Comparison of ENCODE assay signal across 38 mouse cellular contexts in genomic region chr7:131551471-131551870, GRCm38 (mm10). TPM values are rescaled to one million over a fixed set of nuclear protein-coding genes. Genes with fewer than 3 reads are reported as not detected.
DNase-seq lines count a peak whose midpoint lies in the region; ATAC-seq and TF ChIP-seq lines count a peak whose summit lies in the region.
"Had no signal": no experiment of that assay in that cellular context is flagged by ENCODE, and none has a peak within 500 bp of the region (broad histone marks: within the 10 kb centered on the region; RNA-seq: fewer than 3 reads in every experiment).

No protein-coding gene starts in this region.

- no peak overlapping the region for H3K4me2 ChIP-seq in neural tube, embryonic 15.5 days
- no peak overlapping the region for H3K4me2 ChIP-seq in liver, postnatal 0 days (ENCODE audit: low read depth, low read length)
- H3K4me2 ChIP-seq: embryonic facial prominence, embryonic 15.5 days; heart, embryonic 15.5 days; hindbrain, embryonic 13.5 days; liver, embryonic 12.5 days; midbrain, embryonic 12.5 days had no signal

- peaks cover 97% of the 10 kb centered on the region for H3K27me3 ChIP-seq in neural tube, embryonic 15.5 days (replicated peaks)
- peaks cover 100% of the 10 kb centered on the region for H3K27me3 ChIP-seq in liver, postnatal 0 days (ENCODE audit: insufficient read depth, low read length)

- no peak overlapping the region for H3K9ac ChIP-seq in neural tube, embryonic 15.5 days (replicated peaks)
- H3K9ac ChIP-seq in liver, postnatal 0 days (replicated peaks), result no peak overlapping the region
- H3K9ac ChIP-seq: embryonic facial prominence, embryonic 15.5 days; heart, embryonic 15.5 days; hindbrain, embryonic 13.5 days; liver, embryonic 12.5 days; midbrain, embryonic 12.5 days; neural tube, embryonic 12.5 days had no signal

- no peak overlapping the region for H3K4me3 ChIP-seq in neural tube, embryonic 15.5 days (replicated peaks)
- H3K4me3 ChIP-seq in liver, postnatal 0 days (ENCODE audit: low read depth, low read length), result no peak overlapping the region
- H3K4me3 ChIP-seq: embryonic facial prominence, embryonic 15.5 days; heart, embryonic 10.5 days; heart, embryonic 15.5 days; hindbrain, embryonic 13.5 days; left cerebral cortex, adult 2 months; liver, embryonic 12.5 days; midbrain, embryonic 12.5 days; neural tube, embryonic 12.5 days had no signal

- H3K27ac ChIP-seq in neural tube, embryonic 15.5 days (replicated peaks), result no peak overlapping the region
- H3K27ac ChIP-seq in liver, postnatal 0 days (ENCODE audit: low read depth), result no peak overlapping the region
- H3K27ac ChIP-seq: embryonic facial prominence, embryonic 15.5 days; heart, embryonic 10.5 days; heart, embryonic 15.5 days; hindbrain, embryonic 13.5 days; left cerebral cortex, adult 2 months; liver, embryonic 12.5 days; macrophage; midbrain, embryonic 12.5 days; neural tube, embryonic 12.5 days had no signal

- ATAC-seq in neural tube, embryonic 15.5 days (ENCODE audit: low FRiP score), result no peak
- no peak for ATAC-seq in liver, postnatal 0 days
- ATAC-seq: forebrain, embryonic 14.5 days; intestine, embryonic 16.5 days; liver, embryonic 12.5 days; lung, postnatal 0 days; Patski had no signal

- H3K9me3 ChIP-seq in neural tube, embryonic 15.5 days (replicated peaks), result no peaks in the 10 kb centered on the region
- H3K9me3 ChIP-seq in liver, postnatal 0 days (ENCODE audit: low read length), result no peaks in the 10 kb centered on the region
- H3K9me3 ChIP-seq: embryonic facial prominence, embryonic 15.5 days; heart, embryonic 10.5 days; heart, embryonic 15.5 days; hindbrain, embryonic 13.5 days; liver, embryonic 12.5 days; midbrain, embryonic 12.5 days; neural tube, embryonic 12.5 days had no signal

- H3K36me3 ChIP-seq in neural tube, embryonic 15.5 days, result no peaks in the 10 kb centered on the region
- no peaks in the 10 kb centered on the region for H3K36me3 ChIP-seq in liver, postnatal 0 days (replicated peaks; ENCODE audit: insufficient read depth, low read length)
- H3K36me3 ChIP-seq: embryonic facial prominence, embryonic 15.5 days; heart, embryonic 10.5 days; heart, embryonic 15.5 days; hindbrain, embryonic 13.5 days; liver, embryonic 12.5 days; midbrain, embryonic 12.5 days; neural tube, embryonic 12.5 days had no signal

- no peak for TF ChIP-seq CTCF in liver, postnatal 0 days (IDR thresholded peaks at IDR 0.05; ENCODE audit: low read depth)

- WGBS in neural tube, embryonic 15.5 days, result 0% methylated on average over 4 of the region's 4 CpGs
- 2% methylated on average over 4 of the region's 4 CpGs for WGBS in liver, postnatal 0 days (ENCODE audit: insufficient replicate concordance)

- DNase-seq in embryo, embryonic 10 days (ENCODE audit: low spot score), result peak; percentile 4
- DNase-seq in embryo, embryonic 9.5 days (ENCODE audit: extremely low spot score), result no peak
- peak; percentile 4 for DNase-seq in kidney, adult 18-20 months
- no peak for DNase-seq in kidney, adult 11 months
- DNase-seq in neural tube, embryonic 10.5 days (ENCODE audit: extremely low spot score, low spot score), result peak; percentile 45
- no peak for DNase-seq in layer of hippocampus, postnatal 36 days
- no peak for DNase-seq in liver, postnatal 0 days
- DNase-seq: adrenal gland, postnatal 14 days; cerebellum, adult 11 months; cerebellum, adult 9-10 months; cerebellum, postnatal 36 days; gastrocnemius, postnatal 25 days; heart, adult 11 months; kidney, postnatal 14 days; layer of hippocampus, adult 9-11 months; lung, adult 18-20 months; right cerebral cortex, postnatal 4 days had no signal

- H3K4me1 ChIP-seq in neural tube, embryonic 15.5 days, result peaks cover 18% of the 10 kb centered on the region
- peaks cover 10% of the 10 kb centered on the region; the same call in 1 of the 2 replicates for H3K4me1 ChIP-seq in liver, postnatal 0 days (ENCODE audit: insufficient read depth)

- no peak for TF ChIP-seq EP300 in liver, postnatal 0 days (IDR thresholded peaks at IDR 0.05; ENCODE audit: low read depth)

RNA-seq across cellular contexts. Expression of gene Hmx2, which starts 2.9 kb away (rescaled TPM):
- polyA plus RNA-seq in neural tube, embryonic 15.5 days (2015; fragmentation: Nextera tagmentation; extraction: Ambion mirVana), result 0.82 and 1.3 TPM in 2 replicates
- not detected for total RNA-seq in layer of hippocampus, postnatal 36 days (2021)
- polyA plus RNA-seq in liver, postnatal 0 days (2015; fragmentation: Nextera tagmentation; extraction: Ambion mirVana), result not detected in 2 replicates
- total RNA-seq: adrenal gland, postnatal 14 days; gastrocnemius, adult 18-20 months; gastrocnemius, postnatal 25 days; heart, postnatal 25 days; left cerebral cortex, adult 2 months; left cerebral cortex, postnatal 25 days had no signal
- polyA plus RNA-seq: heart, embryonic 10.5 days; heart, embryonic 15.5 days; kidney, embryonic 14.5 days; liver, embryonic 12.5 days; lung, postnatal 0 days; macrophage; spleen, adult 2 months; thymus, postnatal 0 days had no signal

RNA-seq across cellular contexts. Expression of gene Bub3, which starts 8.6 kb away (rescaled TPM):
- 141 and 157 TPM in 2 replicates for polyA plus RNA-seq in neural tube, embryonic 15.5 days (2015; fragmentation: Nextera tagmentation; extraction: Ambion mirVana)
- 10 to 100 TPM; 57.4 to 61.9 TPM for total RNA-seq in layer of hippocampus, postnatal 36 days (2021)
- polyA plus RNA-seq in liver, postnatal 0 days (2015; fragmentation: Nextera tagmentation; extraction: Ambion mirVana), result 65.9 and 67.0 TPM in 2 replicates

RNA-seq across cellular contexts. Expression of gene Hmx3, which starts 8.8 kb away (rescaled TPM):
- 0.54 and 0.89 TPM in 2 replicates for polyA plus RNA-seq in neural tube, embryonic 15.5 days (2015; fragmentation: Nextera tagmentation; extraction: Ambion mirVana)
- total RNA-seq in layer of hippocampus, postnatal 36 days (2021), result not detected
- not detected in 2 replicates for polyA plus RNA-seq in liver, postnatal 0 days (2015; fragmentation: Nextera tagmentation; extraction: Ambion mirVana)
- total RNA-seq: adrenal gland, postnatal 14 days; gastrocnemius, adult 18-20 months; gastrocnemius, postnatal 25 days; heart, postnatal 25 days; left cerebral cortex, adult 2 months; left cerebral cortex, postnatal 25 days; MEL had no signal
- polyA plus RNA-seq: embryonic facial prominence, embryonic 15.5 days; heart, embryonic 15.5 days; kidney, embryonic 14.5 days; liver, embryonic 12.5 days; lung, postnatal 0 days; macrophage; spleen, adult 2 months; thymus, postnatal 0 days had no signal

Comparison
In these comparisons a context has a peak if more than half of its experiments do, and no peak if none do; other contexts are left out.
1. DNase-seq: peak in embryo, embryonic 10 days (single experiment), kidney, adult 18-20 months (single experiment) and neural tube, embryonic 10.5 days (single experiment); none in embryo, embryonic 9.5 days (single experiment), kidney, adult 11 months (single experiment), layer of hippocampus, postnatal 36 days (0 of 2) and liver, postnatal 0 days (single experiment).